Mouse (Mus musculus) limb, embryonic 15.5 days (tissue): Measurements from ENCODE around the gene Pithd1. TPM values are rescaled to one million over a fixed set of nuclear protein-coding genes. Genes with fewer than 3 reads are reported as not detected.

Experiments
- polyA plus RNA-seq: library from polyadenylated mRNA; unstranded; fragments of >200 nt; fragmentation: Nextera tagmentation; extraction: Ambion mirVana; gene quantifications from 2 replicates; pipeline ENCODE4 v1.2.1, GENCODE M21; 2015

The Pithd1 gene
- polyA plus RNA-seq, 1 experiment from 2014 or later, result 54.5 TPM

Other genes starting within 250 kb of the Pithd1 start
- gene Myom3, start 227.5 kb downstream of the Pithd1 start, polyA plus RNA-seq, result 7.8 and 15.1 TPM in 2 replicates
- gene Srsf10, start 131.5 kb downstream of the Pithd1 start, polyA plus RNA-seq, result 208 and 209 TPM in 2 replicates
- 160 TPM in 2 replicates for gene Pnrc2, start 113.4 kb downstream of the Pithd1 start, polyA plus RNA-seq
- gene Cnr2, start 91.9 kb downstream of the Pithd1 start, polyA plus RNA-seq, result 0.89 and 1.1 TPM in 2 replicates
- gene Fuca1, start 66.5 kb downstream of the Pithd1 start, polyA plus RNA-seq, result 78.4 and 97.2 TPM in 2 replicates
- 81.1 and 84.8 TPM in 2 replicates for gene Hmgcl, start 40.8 kb downstream of the Pithd1 start, polyA plus RNA-seq
- gene Gale, start 23.5 kb downstream of the Pithd1 start, polyA plus RNA-seq, result 58.2 and 66.7 TPM in 2 replicates
- 114 TPM in 2 replicates for gene Lypla2, start 14.6 kb downstream of the Pithd1 start, polyA plus RNA-seq
- 47.0 and 47.7 TPM in 2 replicates for gene Eloa, start 34.5 kb upstream of the Pithd1 start, polyA plus RNA-seq
- gene Rpl11, start 66.2 kb upstream of the Pithd1 start, polyA plus RNA-seq, result 425 and 483 TPM in 2 replicates
- 488 and 490 TPM in 2 replicates for gene Id3, start 156.2 kb upstream of the Pithd1 start, polyA plus RNA-seq
- 10.0 and 14.5 TPM in 2 replicates for gene E2f2, start 185.1 kb upstream of the Pithd1 start, polyA plus RNA-seq
- gene Asap3, start 219.1 kb upstream of the Pithd1 start, polyA plus RNA-seq, result 15.4 and 19.0 TPM in 2 replicates